Mouse (Mus musculus): ENCODE data around the gene Rubcn.

DNA sequence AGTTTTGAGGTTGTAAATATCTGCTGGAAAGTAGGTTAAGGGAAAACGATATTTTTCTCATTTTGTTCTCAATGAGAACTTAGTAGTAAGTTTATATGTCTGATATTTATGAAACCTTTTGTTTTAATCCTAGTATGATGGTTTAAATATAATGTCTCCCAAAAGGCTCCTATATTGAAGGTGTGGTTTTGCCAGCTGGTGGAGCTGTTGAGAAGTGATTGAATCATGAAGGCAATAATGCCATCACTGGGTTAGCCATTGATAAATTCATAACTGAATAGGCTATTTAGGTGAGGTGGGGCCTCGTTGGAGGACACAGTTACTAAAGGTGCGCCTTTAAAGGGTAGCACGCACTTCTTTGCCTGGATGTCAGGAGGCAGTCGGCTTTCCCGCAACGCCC, 4.0 kb upstream of the Rubcn start:
- TF ChIP-seq CTCF (IDR thresholded peaks at IDR 0.05; ENCODE audit: borderline replicate concordance, insufficient read depth, low read length) (no peak), POLR2A (IDR thresholded peaks at IDR 0.05; ENCODE audit: low read depth, low read length) (no peak)
